Mouse (Mus musculus) CD8-positive naive resting alpha-beta T cell, adult 2 months (primary cell): ENCODE measurements around the gene Cdh12.
"Not testable (repeated sequence)": the region's sequence is repeated elsewhere in the genome, so short reads cannot be mapped to it uniquely, and the experiment has no call there.

Source experiments
- DNase-seq, 2 experiments: peaks; one replicate each; pipeline ENCODE4 v3.0.0; 2022; ENCODE audit warnings: low read depth in 2 of 2, low spot score in 2 of 2

Cdh12 gene

GRCm38 (mm10) chr15:21092824-21093223 lies 643.8 kb downstream of the Cdh12 start:
- DNase-seq = no peak

DNA sequence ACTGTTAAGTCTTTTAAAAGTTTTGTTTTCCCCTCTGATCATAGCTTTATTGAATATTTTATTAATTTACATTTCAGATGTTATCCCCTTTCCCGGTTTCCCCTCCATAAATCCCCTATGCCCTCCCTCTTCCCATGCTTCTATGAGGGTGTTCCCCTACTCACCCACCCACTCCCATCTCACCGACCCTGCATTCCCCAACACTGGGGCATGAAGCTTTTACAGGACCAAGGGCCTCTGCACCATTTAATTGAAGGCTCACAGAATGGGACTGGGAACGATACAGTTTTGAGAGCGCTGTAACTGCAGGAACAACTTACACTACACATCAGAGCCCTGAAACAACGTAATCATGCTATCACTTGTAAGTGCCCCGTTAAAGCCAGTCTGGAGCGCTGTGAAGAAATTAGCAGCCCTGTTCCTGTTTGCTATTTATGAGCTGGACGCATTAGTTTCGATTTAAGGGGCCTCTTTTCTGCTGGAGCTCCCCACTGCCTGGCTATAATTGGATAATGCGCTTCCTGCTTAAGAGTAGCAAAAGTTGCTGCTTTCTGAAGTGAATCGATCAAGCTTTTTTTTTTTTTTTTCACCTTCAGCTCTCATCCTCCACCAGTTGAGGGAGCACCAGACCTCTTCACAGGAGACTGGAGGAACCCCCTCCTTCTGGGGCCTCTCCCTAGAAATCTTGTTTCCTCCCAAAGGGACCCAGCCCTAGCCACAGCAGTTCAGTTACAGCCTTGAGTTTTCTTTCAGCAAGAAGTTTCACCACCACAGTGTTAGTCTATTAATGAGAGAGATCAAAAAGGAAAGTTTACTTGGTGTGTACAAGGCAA lies 660.2 kb downstream of the Cdh12 start:
- DNase-seq = no peak

DNA sequence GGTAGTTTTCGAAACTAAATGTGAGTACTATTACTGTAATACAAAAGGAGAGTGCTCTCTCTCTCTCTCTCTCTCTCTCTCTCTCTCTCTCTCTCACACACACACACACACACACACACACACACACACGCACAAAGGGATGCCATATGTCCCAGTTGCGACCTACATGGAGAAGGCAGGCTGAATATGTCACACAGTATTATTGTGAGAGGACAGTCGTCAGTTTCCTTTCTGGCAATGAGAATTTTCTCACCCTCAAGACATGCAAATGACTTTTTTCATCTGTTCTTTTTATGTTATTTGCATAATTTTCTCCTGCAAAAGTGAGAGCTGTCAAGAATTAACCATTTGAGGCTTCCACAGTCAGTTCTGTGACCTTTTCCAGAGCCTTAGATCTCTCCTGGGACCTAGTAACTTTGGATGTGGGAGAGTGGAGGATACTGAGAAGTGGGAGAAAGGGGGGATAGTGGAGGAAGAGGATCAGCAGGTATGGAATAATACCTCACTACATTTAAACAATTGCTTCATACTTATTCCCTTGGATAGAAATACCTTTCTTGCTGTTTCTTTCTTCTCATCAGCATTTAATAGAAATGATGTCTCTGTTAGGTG lies 660.9 kb downstream of the Cdh12 start:
- DNase-seq = no peak

GRCm38 (mm10) chr15:21110874-21111603 lies 662.0 kb downstream of the Cdh12 start:
- DNase-seq = no peak

GRCm38 (mm10) chr15:21114775-21115174 lies 665.7 kb downstream of the Cdh12 start:
- not testable (repeated sequence) for DNase-seq

- no peak for DNase-seq
Observed at GRCm38 (mm10) chr15:21130660-21131059, 681.6 kb downstream of the Cdh12 start.

DNA sequence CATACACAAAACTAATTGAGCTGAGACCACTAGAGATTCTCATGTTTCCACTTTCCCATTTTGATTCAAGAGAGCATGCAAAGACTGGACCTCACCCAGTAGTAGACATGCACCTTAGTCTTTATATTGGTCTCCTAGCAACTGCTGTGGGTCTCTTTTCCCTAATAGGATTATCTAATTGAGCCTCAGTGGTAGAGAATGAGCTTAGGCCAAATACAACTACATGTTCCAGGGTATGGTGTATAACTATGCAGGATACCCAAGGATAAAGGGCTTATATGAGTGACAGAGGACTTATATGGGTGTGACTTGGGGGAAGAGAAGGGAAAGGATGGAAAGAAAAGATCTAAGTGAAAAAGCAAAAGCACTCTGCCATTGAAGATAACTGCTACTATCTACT lies 683.9 kb downstream of the Cdh12 start:
- DNase-seq = no peak

GRCm38 (mm10) chr15:21146896-21147295 lies 697.8 kb downstream of the Cdh12 start:
- DNase-seq = no peak

- no peak for DNase-seq
Observed at GRCm38 (mm10) chr15:21153602-21154001, 704.5 kb downstream of the Cdh12 start.

DNA sequence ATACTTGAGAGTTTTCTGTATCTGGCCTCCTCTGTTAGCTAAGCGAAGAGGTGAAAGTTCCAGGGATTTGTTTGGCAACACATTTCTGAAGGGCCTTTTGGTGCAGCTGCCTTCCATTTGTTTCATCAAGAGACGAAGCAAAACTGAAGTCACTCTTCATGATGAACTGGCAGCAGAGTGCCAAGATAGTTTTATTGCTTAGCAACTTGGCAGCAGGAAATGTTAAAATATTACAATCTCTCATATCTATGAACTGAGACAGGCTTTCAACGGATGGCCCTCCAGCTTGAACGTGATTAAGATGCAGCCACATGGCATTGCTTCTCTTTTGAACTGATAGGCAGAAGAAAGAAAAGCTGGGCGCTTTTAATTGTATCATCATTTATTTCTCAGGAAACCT lies 730.7 kb downstream of the Cdh12 start:
- DNase-seq = no peak

DNA sequence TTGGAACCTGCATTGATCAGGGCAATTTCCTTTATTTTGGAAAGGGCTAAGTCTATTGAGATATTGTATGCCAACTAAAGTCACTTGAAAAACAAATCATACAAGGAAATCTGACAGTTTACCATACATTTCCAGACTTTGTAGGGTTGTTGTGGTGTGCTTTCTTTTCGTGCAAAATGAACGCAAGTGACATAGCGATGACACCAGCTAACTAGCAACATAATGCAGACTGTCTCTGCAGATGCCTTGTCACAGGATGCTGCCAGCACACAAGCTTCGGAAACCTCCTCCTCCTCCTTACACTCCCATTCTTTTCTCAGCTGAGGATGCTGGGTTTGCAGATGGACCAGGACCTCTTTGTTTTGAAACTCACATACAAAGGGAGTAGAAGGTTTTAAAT lies 731.1 kb downstream of the Cdh12 start:
- DNase-seq = no peak

DNA sequence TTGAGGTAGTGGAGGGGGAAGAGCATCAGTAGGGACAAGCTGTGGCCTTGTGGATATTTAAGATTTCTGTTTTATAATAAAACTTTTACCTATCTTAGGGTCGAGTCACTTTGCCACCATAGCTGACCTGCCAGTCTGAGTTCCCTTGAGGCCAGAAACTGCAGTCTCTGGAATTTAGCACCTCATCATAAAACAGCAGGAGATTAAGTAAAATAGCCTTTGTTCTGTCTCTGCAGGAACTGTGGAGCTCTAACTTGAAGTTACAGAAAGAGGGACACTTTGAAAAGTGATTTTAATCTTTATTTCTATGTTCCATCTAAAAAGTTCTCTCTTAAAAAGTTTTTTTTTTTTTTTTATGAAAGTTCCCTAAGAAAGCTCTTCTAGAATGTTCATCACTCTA lies 736.7 kb downstream of the Cdh12 start:
- no peak for DNase-seq

- not testable (repeated sequence) for DNase-seq
Observed at GRCm38 (mm10) chr15:21210089-21210488, 761.0 kb downstream of the Cdh12 start.

DNA sequence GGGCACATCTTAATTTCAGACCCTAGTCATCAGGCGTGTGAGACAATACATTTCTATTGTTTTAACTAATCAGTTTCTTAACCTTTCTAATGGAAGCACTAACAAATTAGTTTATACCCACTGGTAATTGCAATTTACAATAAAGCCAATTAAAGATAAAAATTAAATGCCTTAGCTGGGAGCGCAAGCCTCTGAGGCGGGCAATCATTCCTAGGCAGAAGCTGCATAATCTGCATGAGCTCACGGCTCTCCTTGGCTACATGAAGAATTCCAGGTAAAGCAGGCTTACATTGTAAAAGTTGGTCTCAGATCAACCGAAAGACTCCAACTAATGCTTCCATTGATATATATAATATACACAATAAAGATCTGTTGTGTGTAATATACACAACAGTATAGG lies 773.9 kb downstream of the Cdh12 start:
- no peak for DNase-seq

DNA sequence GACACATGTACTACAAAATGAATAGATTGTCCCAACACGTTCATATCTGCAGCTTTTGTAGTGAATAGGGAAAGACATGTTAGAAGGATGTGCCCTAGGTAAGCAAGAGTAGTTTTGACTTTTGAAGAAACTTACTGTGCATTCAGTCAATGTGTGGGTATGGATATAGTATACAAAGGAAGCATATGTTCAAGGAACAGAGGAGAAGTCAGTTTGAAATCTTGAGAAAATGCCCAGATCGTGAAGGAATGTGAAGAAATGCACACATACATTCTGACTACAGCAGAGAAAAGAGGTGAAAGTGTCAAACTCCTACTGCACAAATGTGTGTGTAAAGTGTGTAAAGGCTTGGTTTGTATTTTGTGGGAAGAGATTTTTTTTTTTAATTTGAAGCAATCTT lies 812.3 kb downstream of the Cdh12 start:
- DNase-seq = no peak

- no peak for DNase-seq
Observed at GRCm38 (mm10) chr15:21269856-21270255, 820.8 kb downstream of the Cdh12 start.

- DNase-seq = no peak
Observed at GRCm38 (mm10) chr15:21297051-21297450, 848.0 kb downstream of the Cdh12 start.

- DNase-seq = no peak
Observed at GRCm38 (mm10) chr15:21315457-21315856, 866.4 kb downstream of the Cdh12 start.

DNA sequence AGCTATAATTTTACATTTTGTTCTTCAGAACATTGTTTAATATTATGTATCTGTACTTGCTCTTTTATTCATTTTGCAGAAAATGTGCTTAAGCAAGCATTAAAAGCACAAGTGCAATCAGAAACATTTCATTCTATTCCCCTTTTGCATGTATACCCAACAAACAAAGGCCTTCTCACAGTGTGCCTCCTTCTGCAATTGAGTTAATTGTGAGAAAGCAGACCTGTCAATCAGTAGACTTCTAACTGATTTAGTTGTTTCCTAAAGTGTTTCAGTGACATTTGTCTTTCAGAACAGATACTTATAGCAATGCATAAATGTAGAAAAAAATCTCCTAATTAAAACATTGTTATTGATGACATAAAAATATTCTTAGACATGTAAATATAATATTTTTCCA lies 894.8 kb downstream of the Cdh12 start:
- DNase-seq = no peak

DNA sequence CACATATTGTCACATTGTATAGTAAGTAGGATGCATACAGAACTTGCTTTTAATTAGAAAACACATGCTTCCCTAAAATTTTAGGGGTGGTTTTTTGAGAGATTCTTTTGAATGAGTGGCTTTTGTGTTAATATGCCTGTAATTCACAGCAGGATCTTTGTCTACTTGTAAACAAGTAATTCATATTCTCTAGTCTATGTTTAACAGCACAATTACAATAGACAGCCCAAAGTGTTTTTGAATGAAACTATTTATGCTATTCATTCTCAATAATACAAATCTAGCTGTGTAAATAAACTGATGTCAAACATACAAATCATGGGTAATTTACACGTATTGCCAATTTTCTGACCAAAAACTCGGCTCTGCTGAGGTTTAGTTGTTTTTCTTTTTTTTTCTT lies 895.3 kb downstream of the Cdh12 start:
- no peak for DNase-seq

DNA sequence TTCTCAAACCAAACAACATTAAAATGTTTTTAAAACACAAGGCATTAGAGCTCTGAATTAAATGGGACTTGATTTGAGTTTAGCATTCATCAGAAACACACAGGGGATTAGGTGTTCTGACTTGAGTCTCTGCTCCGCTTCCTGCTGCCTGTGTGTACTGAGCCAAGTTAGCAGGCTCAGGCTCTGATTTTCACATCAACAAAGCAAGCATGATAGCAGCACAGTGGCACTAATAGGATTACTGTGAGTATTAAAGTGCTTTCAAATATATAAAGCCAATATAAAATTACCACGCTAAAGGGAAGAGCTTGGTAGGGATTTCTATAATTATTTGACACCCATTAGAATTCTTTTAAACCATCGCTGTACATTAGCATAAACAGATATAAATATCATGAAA lies 895.7 kb downstream of the Cdh12 start:
- no peak for DNase-seq
